Mouse (Mus musculus) MEL (cell line): ENCODE data around the gene Itih1. TPM values are rescaled to one million over a fixed set of nuclear protein-coding genes. Genes with fewer than 3 reads are reported as not detected.

ENCODE experiments used
- DNase-seq: peaks from one replicate; pipeline ENCODE4 v3.0.0; 2011; ENCODE audit warnings: low read depth, low spot score
- H3K27ac ChIP-seq: 2 replicates; pipeline ENCODE4 v1.5.1; 2012; ENCODE audit warnings: low read depth, mild to moderate bottlenecking, control low read depth, low read length, moderate library complexity; ENCODE audit not compliant: control insufficient read depth
- H3K27me3 ChIP-seq, 2 experiments: fragments of 150-350 bp in 1 of 2; sonication (generic) in 1 of 2; 2 replicates each; pipeline ENCODE4 v1.6.1; 2012; ENCODE audit warnings: low read length in 2 of 2, mild to moderate bottlenecking in 2 of 2, improper control_type of control experiment in 1 of 2, moderate library complexity in 1 of 2; ENCODE audit not compliant: insufficient read depth in 2 of 2, control insufficient read depth in 1 of 2
- H3K36me3 ChIP-seq, 2 experiments: 2 replicates each; pipeline ENCODE4 v1.6.1; 2012 to 2014; ENCODE audit warnings: low read length in 2 of 2, improper control_type of control experiment in 1 of 2, inconsistent platforms in 1 of 2, mild to moderate bottlenecking in 1 of 2; ENCODE audit not compliant: insufficient read depth in 2 of 2, control insufficient read depth in 1 of 2
- H3K4me1 ChIP-seq, 2 experiments: fragments of 150-350 bp in 1 of 2; sonication (generic) in 1 of 2; 2 replicates each; pipeline ENCODE4 v1.6.1; 2012; ENCODE audit warnings: low read length in 2 of 2, improper control_type of control experiment in 1 of 2, mild to moderate bottlenecking in 1 of 2; ENCODE audit not compliant: insufficient read depth in 2 of 2, control insufficient read depth in 1 of 2
- H3K4me3 ChIP-seq, 2 experiments: fragments of 150-350 bp in 1 of 2; sonication (generic) in 1 of 2; 2 replicates each; pipeline ENCODE4 v1.5.1; 2012; ENCODE audit warnings: low read depth in 2 of 2, low read length in 2 of 2, mild to moderate bottlenecking in 2 of 2, moderate library complexity in 2 of 2, control low read depth in 1 of 2, improper control_type of control experiment in 1 of 2; ENCODE audit not compliant: control insufficient read depth in 1 of 2, insufficient read depth in 1 of 2
- H3K79me2 ChIP-seq: 2 replicates; pipeline ENCODE4 v1.6.1; 2012; ENCODE audit warnings: mild to moderate bottlenecking, low read length, moderate library complexity; ENCODE audit not compliant: control insufficient read depth, poor library complexity, insufficient read depth
- H3K9ac ChIP-seq: 2 replicates; pipeline ENCODE4 v1.6.1; 2012; ENCODE audit warnings: low read depth, mild to moderate bottlenecking, control low read depth, low read length, moderate library complexity; ENCODE audit not compliant: control insufficient read depth, poor library complexity, severe bottlenecking
- H3K9me3 ChIP-seq: fragments of 150-350 bp; sonication (generic); replicated peaks from 2 replicates; pipeline ENCODE4 v1.6.1; 2012; ENCODE audit warnings: mild to moderate bottlenecking, low read length, improper control_type of control experiment, moderate library complexity; ENCODE audit not compliant: insufficient read depth
- CHD1 ChIP-seq: IDR thresholded peaks from 2 replicates; pipeline ENCODE4 v1.6.1; 2012; ENCODE audit warnings: low read depth, mild to moderate bottlenecking, inconsistent platforms, low read length, improper control_type of control experiment
- CHD2 ChIP-seq: IDR thresholded peaks from 2 replicates; pipeline ENCODE4 v1.6.1; 2011; ENCODE audit warnings: low read length, improper control_type of control experiment
- EP300 ChIP-seq, 2 experiments: IDR thresholded peaks; 2 replicates each; pipeline ENCODE4 v1.6.1; 2011; ENCODE audit warnings: improper control_type of control experiment in 2 of 2, low read length in 2 of 2, low read depth in 1 of 2, mild to moderate bottlenecking in 1 of 2
- GATA1 ChIP-seq: IDR thresholded peaks from 2 replicates; pipeline ENCODE4 v1.6.1; 2011; ENCODE audit warnings: low read depth, low read length, improper control_type of control experiment
- KAT2A ChIP-seq: conservative IDR thresholded peaks from 2 replicates; pipeline ENCODE4 v1.6.1; 2012; ENCODE audit warnings: low read depth, low read length, improper control_type of control experiment, inconsistent platforms
- MAX ChIP-seq: IDR thresholded peaks from 2 replicates; pipeline ENCODE4 v1.6.1; 2011; ENCODE audit warnings: low read length, improper control_type of control experiment
- MAZ ChIP-seq: IDR thresholded peaks from 2 replicates; pipeline ENCODE4 v1.6.1; 2012; ENCODE audit warnings: low read depth, mild to moderate bottlenecking, inconsistent platforms, low read length, improper control_type of control experiment
- NELFE ChIP-seq: IDR thresholded peaks from 2 replicates; pipeline ENCODE4 v1.6.1; 2011; ENCODE audit warnings: low read depth, low read length, improper control_type of control experiment
- POLR2A ChIP-seq, 2 experiments: IDR thresholded peaks; 2 replicates each; pipeline ENCODE4 v1.6.1; 2011 to 2012; ENCODE audit warnings: low read length in 2 of 2, mild to moderate bottlenecking in 2 of 2, control low read depth in 1 of 2, improper control_type of control experiment in 1 of 2, low read depth in 1 of 2, moderate library complexity in 1 of 2; ENCODE audit not compliant: control insufficient read depth in 1 of 2, insufficient read depth in 1 of 2, poor library complexity in 1 of 2
- RCOR1 ChIP-seq: IDR thresholded peaks from 2 replicates; pipeline ENCODE4 v1.6.1; 2012; ENCODE audit warnings: low read depth, mild to moderate bottlenecking, inconsistent platforms, low read length, improper control_type of control experiment
- SIN3A ChIP-seq: IDR thresholded peaks from 2 replicates; pipeline ENCODE4 v1.6.1; 2012; ENCODE audit warnings: low read length, improper control_type of control experiment, inconsistent platforms
- SMC3 ChIP-seq: IDR thresholded peaks from 2 replicates; pipeline ENCODE4 v1.6.1; 2011; ENCODE audit warnings: low read depth, low read length, improper control_type of control experiment
- UBTF ChIP-seq: IDR thresholded peaks from 2 replicates; pipeline ENCODE4 v1.6.1; 2012; ENCODE audit warnings: low read depth, mild to moderate bottlenecking, inconsistent platforms, low read length, improper control_type of control experiment, moderate library complexity, borderline replicate concordance; ENCODE audit not compliant: insufficient read depth
- USF1 ChIP-seq: IDR thresholded peaks from 2 replicates; pipeline ENCODE4 v1.6.1; 2014; ENCODE audit warnings: low read depth, mild to moderate bottlenecking, inconsistent platforms, low read length, improper control_type of control experiment, moderate library complexity
- USF2 ChIP-seq, 2 experiments: IDR thresholded peaks; 2 replicates each; pipeline ENCODE4 v1.6.1; 2011 to 2012; ENCODE audit warnings: improper control_type of control experiment in 2 of 2, low read length in 2 of 2, borderline replicate concordance in 1 of 2, inconsistent platforms in 1 of 2, low read depth in 1 of 2, mild to moderate bottlenecking in 1 of 2; ENCODE audit not compliant: insufficient read depth in 1 of 2
- ZKSCAN1 ChIP-seq: IDR thresholded peaks from 2 replicates; pipeline ENCODE4 v1.6.1; 2012; ENCODE audit warnings: low read depth, mild to moderate bottlenecking, inconsistent platforms, low read length, improper control_type of control experiment, moderate library complexity
- ZMIZ1 ChIP-seq: IDR thresholded peaks from 2 replicates; pipeline ENCODE4 v1.6.1; 2012; ENCODE audit warnings: low read depth, mild to moderate bottlenecking, inconsistent platforms, low read length, improper control_type of control experiment, moderate library complexity
- ZNF384 ChIP-seq: IDR thresholded peaks from 2 replicates; pipeline ENCODE4 v1.6.1; 2012; ENCODE audit warnings: low read depth, mild to moderate bottlenecking, inconsistent platforms, low read length, improper control_type of control experiment
- polyA plus RNA-seq, 2 experiments: library from polyadenylated mRNA; stranded (reverse) in 1 of 2; unstranded in 1 of 2; fragments of >175 nt in 1 of 2; fragments of >200 nt in 1 of 2; gene quantifications; 2 replicates each; pipeline versions ENCODE4 v1.2.1 to v1.2.4; 2012; ENCODE audit warnings: low replicate concordance in 2 of 2, low read depth in 1 of 2; ENCODE audit not compliant: insufficient read length in 2 of 2, insufficient read depth in 1 of 2, missing spikeins in 1 of 2
- total RNA-seq: library from RNA; depleted of rRNA; stranded (reverse); fragments of 300-350 nt; gene quantifications from 2 replicates; pipeline ENCODE4 v1.2.3, GENCODE M21; 2012

The Itih1 gene
- total and polyA plus RNA-seq, 3 experiments = 0.03 TPM; not detected in 2

DNA sequence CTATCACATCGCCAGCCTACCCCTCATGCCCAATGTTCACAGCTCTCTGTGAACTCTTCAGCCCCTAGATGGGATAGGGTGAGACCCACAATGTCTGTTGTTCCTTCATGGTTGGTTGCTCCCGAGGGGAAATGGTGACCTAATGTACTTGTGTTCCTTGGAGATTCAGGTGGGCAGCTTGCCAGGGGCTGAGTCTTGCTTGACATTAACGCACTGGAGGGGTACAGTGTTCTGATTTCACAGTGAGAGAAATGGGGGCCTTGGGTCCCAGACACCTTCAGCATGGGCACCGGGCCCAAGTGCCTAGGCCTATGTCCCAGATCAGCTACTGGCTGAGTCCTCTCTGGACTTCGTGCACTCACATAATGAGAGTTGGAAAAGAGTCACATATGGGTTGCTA, 29.7 kb downstream of the Itih1 start:
- Histone ChIP-seq H3K9ac (no peak overlapping the region), H3K27ac (no peak overlapping the region)
- no peak for DNase-seq
- TF ChIP-seq POLR2A (IDR thresholded peaks at IDR 0.05; ENCODE audit: control insufficient read depth in 1 of 2, insufficient read depth in 1 of 2, low read depth in 1 of 2, low read length in 2 of 2, poor library complexity in 1 of 2) = no peak
- TF ChIP-seq KAT2A = no peak
- TF ChIP-seq, all 39 proteins: peak for 0
- H3K79me2 ChIP-seq = no peaks in the 10 kb centered on the region
- peaks cover 0 to 1% of the 10 kb centered on the region in 2 experiments; a peak in 1 of 4 replicates for H3K27me3 ChIP-seq
- peaks cover 0 to 6% of the 10 kb centered on the region in 2 experiments; a peak in 2 of 4 replicates for H3K36me3 ChIP-seq
- no peaks in the 10 kb centered on the region for H3K9me3 ChIP-seq
- no peak overlapping the region for H3K4me3 ChIP-seq
- 0 out of 4 replicates have a peak, but pooled peaks cover 0 to 12% of the 10 kb centered on the region in 2 experiments for H3K4me1 ChIP-seq

DNA sequence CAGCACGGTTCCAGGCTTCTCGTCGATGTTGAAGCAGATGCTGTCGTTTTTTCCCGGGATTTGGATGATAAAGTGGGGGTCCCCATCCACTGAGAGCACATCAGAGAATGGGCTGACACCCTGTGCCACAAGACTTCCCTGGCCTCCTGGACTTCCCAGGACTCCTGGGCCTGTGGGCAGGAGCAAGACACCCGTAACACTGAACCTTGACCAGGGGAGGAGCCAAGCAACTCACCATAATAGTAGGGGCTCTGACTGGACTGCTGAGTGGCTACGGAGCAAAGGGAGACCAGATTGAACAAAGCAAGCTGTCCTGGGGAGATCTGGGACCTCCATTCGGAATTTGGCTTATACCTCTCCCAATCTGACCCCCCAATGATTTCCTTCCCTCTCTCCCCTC, 30.4 kb downstream of the Itih1 start:
- peaks cover 0 to 1% of the 10 kb centered on the region in 2 experiments; a peak in 1 of 4 replicates for H3K27me3 ChIP-seq
- H3K4me3 ChIP-seq = no peak overlapping the region
- peaks cover 0 to 5% of the 10 kb centered on the region in 2 experiments; a peak in 2 of 4 replicates for H3K36me3 ChIP-seq
- TF ChIP-seq ZKSCAN1 (no peak), KAT2A (no peak), SMC3 (no peak), CHD2 (no peak), SIN3A (no peak), EP300 (IDR thresholded peaks at IDR 0.05; ENCODE audit: low read depth in 1 of 2, low read length in 2 of 2) (no peak), ZNF384 (no peak), POLR2A (IDR thresholded peaks at IDR 0.05; ENCODE audit: control insufficient read depth in 1 of 2, insufficient read depth in 1 of 2, low read depth in 1 of 2, low read length in 2 of 2, poor library complexity in 1 of 2) (no peak), ZMIZ1 (no peak), CHD1 (no peak), USF1 (no peak), USF2 (IDR thresholded peaks at IDR 0.05; ENCODE audit: borderline replicate concordance in 1 of 2, insufficient read depth in 1 of 2, low read depth in 1 of 2, low read length in 2 of 2) (no peak), GATA1 (no peak), MAX (no peak)
- peaks cover 2 to 12% of the 10 kb centered on the region in 2 experiments for H3K4me1 ChIP-seq
- H3K79me2 ChIP-seq = no peaks in the 10 kb centered on the region
- no peaks in the 10 kb centered on the region for H3K9me3 ChIP-seq
- H3K9ac ChIP-seq = no peak overlapping the region
- no peak for DNase-seq
- H3K27ac ChIP-seq = no peak overlapping the region

DNA sequence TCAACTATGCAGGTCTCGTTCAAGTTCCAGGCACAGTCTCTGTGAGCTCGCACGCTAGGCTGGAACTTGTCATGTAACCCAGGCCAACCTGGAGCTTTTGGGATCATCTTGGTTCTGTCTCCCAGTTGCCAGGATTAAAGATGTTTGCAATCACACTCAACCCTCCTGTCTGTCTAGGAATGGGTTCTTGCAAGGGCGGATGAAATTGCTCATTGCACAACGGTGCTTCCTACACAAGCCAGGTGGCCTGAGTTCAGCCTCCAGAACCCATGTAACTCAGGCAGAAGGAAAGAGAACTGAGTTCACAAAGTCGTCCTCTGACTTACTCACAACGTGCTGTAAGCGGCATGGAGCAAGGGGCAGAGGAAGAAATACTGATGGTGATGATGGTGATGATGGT, 31.9 kb downstream of the Itih1 start:
- Histone ChIP-seq H3K4me1 (peaks cover 3 to 15% of the 10 kb centered on the region in 2 experiments), H3K27me3 (peaks cover 0 to 1% of the 10 kb centered on the region in 2 experiments; a peak in 1 of 4 replicates), H3K79me2 (no peaks in the 10 kb centered on the region), H3K27ac (no peak overlapping the region), H3K4me3 (no peak overlapping the region), H3K9me3 (no peaks in the 10 kb centered on the region), H3K9ac (no peak overlapping the region), H3K36me3 (peaks cover 0 to 6% of the 10 kb centered on the region in 2 experiments; a peak in 2 of 4 replicates)
- no peak for DNase-seq
- TF ChIP-seq NELFE (no peak), ZMIZ1 (no peak), RCOR1 (no peak), SIN3A (no peak), MAZ (no peak), UBTF (no peak), EP300 (IDR thresholded peaks at IDR 0.05; ENCODE audit: low read depth in 1 of 2, low read length in 2 of 2) (no peak)
